Mouse (Mus musculus) ES-Bruce4 (cell line): ENCODE data around the gene Grm7. TPM values are rescaled to one million over a fixed set of nuclear protein-coding genes. Genes with fewer than 3 reads are reported as not detected.
A peak's percentile ranks its signal among the peaks of the same experiment; 100 is the strongest.

Experiments
- H3K27ac ChIP-seq: 2 replicates; pipeline ENCODE4 v1.5.1; 2012; ENCODE audit warnings: low read length, inconsistent platforms; ENCODE audit not compliant: insufficient read depth
- H3K27me3 ChIP-seq: 2 replicates; pipeline ENCODE4 v1.6.1; 2012; ENCODE audit warnings: mild to moderate bottlenecking, low read length, inconsistent platforms; ENCODE audit not compliant: control insufficient read depth, poor library complexity, insufficient read depth, severe bottlenecking
- H3K36me3 ChIP-seq: 2 replicates; pipeline ENCODE4 v1.6.1; 2012; ENCODE audit warnings: inconsistent platforms, mild to moderate bottlenecking, low read length, moderate library complexity; ENCODE audit not compliant: control insufficient read depth, poor library complexity, insufficient read depth, severe bottlenecking
- H3K4me1 ChIP-seq: one replicate; pipeline ENCODE4 v1.8.1; 2011; ENCODE audit warnings: low read length; ENCODE audit not compliant: control insufficient read depth, insufficient read depth
- H3K4me3 ChIP-seq: 2 replicates; pipeline ENCODE4 v1.5.1; 2011; ENCODE audit warnings: low read depth, mild to moderate bottlenecking, low read length
- H3K9ac ChIP-seq: 2 replicates; pipeline ENCODE4 v1.6.1; 2012; ENCODE audit warnings: low read depth, mild to moderate bottlenecking, inconsistent platforms; ENCODE audit not compliant: poor library complexity, severe bottlenecking
- H3K9me3 ChIP-seq: replicated peaks from 2 replicates; pipeline ENCODE4 v1.6.1; 2012; ENCODE audit warnings: mild to moderate bottlenecking, low read length, inconsistent platforms; ENCODE audit not compliant: control insufficient read depth, poor library complexity, insufficient read depth, severe bottlenecking
- CTCF ChIP-seq: IDR thresholded peaks from one replicate; pipeline ENCODE4 v1.8.1; 2011; ENCODE audit warnings: low read depth, low read length
- EP300 ChIP-seq: IDR thresholded peaks from 2 replicates; pipeline ENCODE4 v1.6.1; 2011; ENCODE audit warnings: low read depth, low read length; ENCODE audit not compliant: insufficient read depth
- POLR2A ChIP-seq: IDR thresholded peaks from one replicate; pipeline ENCODE4 v1.8.1; 2011; ENCODE audit warnings: low read length; ENCODE audit not compliant: insufficient read depth
- polyA plus RNA-seq: library from polyadenylated mRNA; stranded (reverse); fragments of >200 nt; gene quantifications from 2 replicates; pipeline ENCODE4 v1.2.4, GENCODE M21; 2011; ENCODE audit warnings: low read depth; ENCODE audit not compliant: missing spikeins, insufficient read depth, insufficient read length

Grm7 gene
- polyA plus RNA-seq, 1 experiment, result not detected

- Histone ChIP-seq H3K4me3 (no peak overlapping the region), H3K27me3 (no peaks in the 10 kb centered on the region), H3K9me3 (no peaks in the 10 kb centered on the region), H3K27ac (no peak overlapping the region), H3K36me3 (no peaks in the 10 kb centered on the region), H3K4me1 (no peaks in the 10 kb centered on the region), H3K9ac (no peak overlapping the region)
- TF ChIP-seq CTCF, result peak; percentile 58
- TF ChIP-seq POLR2A, result no peak
- TF ChIP-seq EP300, result no peak
Observed at GRCm38 (mm10) chr6:111559459-111559858, 914.1 kb downstream of the Grm7 start.

- H3K27me3 ChIP-seq, result no peaks in the 10 kb centered on the region
- H3K9ac ChIP-seq, result no peak overlapping the region
- no peaks in the 10 kb centered on the region for H3K4me1 ChIP-seq
- H3K36me3 ChIP-seq, result no peaks in the 10 kb centered on the region
- no peak overlapping the region for H3K4me3 ChIP-seq
- H3K27ac ChIP-seq, result no peak overlapping the region
- TF ChIP-seq POLR2A (no peak), EP300 (no peak), CTCF (no peak)
- H3K9me3 ChIP-seq, result no peaks in the 10 kb centered on the region
Observed at GRCm38 (mm10) chr6:111561347-111561746, 916.0 kb downstream of the Grm7 start.

- Histone ChIP-seq H3K9me3 (no peaks in the 10 kb centered on the region), H3K27ac (no peak overlapping the region), H3K4me1 (no peaks in the 10 kb centered on the region), H3K27me3 (no peaks in the 10 kb centered on the region), H3K4me3 (no peak overlapping the region), H3K36me3 (no peaks in the 10 kb centered on the region), H3K9ac (no peak overlapping the region)
- TF ChIP-seq EP300, result no peak
- no peak for TF ChIP-seq POLR2A
- TF ChIP-seq CTCF, result no peak
Observed at GRCm38 (mm10) chr6:111571471-111572088, 926.2 kb downstream of the Grm7 start.

- no peaks in the 10 kb centered on the region for H3K27me3 ChIP-seq
- no peak overlapping the region for H3K4me3 ChIP-seq
- H3K27ac ChIP-seq, result no peak overlapping the region
Observed at GRCm38 (mm10) chr6:111584851-111585250, 939.5 kb downstream of the Grm7 start.

GRCm38 (mm10) chr6:111587572-111587971 lies 942.2 kb downstream of the Grm7 start:
- TF ChIP-seq POLR2A, result no peak
- TF ChIP-seq EP300, result no peak
- no peak for TF ChIP-seq CTCF
- H3K4me1 ChIP-seq, result no peaks in the 10 kb centered on the region
- no peaks in the 10 kb centered on the region for H3K27me3 ChIP-seq
- no peak overlapping the region for H3K9ac ChIP-seq
- H3K27ac ChIP-seq, result no peak overlapping the region
- no peaks in the 10 kb centered on the region for H3K36me3 ChIP-seq
- H3K9me3 ChIP-seq, result no peaks in the 10 kb centered on the region
- H3K4me3 ChIP-seq, result no peak overlapping the region

More at GRCm38 (mm10) chr6:111584851-111585250, 939.5 kb downstream of the Grm7 start:
- no peaks in the 10 kb centered on the region for H3K9me3 ChIP-seq
- no peak overlapping the region for H3K9ac ChIP-seq
- TF ChIP-seq EP300, result no peak
- no peak for TF ChIP-seq CTCF
- no peak for TF ChIP-seq POLR2A
- H3K36me3 ChIP-seq, result no peaks in the 10 kb centered on the region
- H3K4me1 ChIP-seq, result no peaks in the 10 kb centered on the region

- no peaks in the 10 kb centered on the region for H3K9me3 ChIP-seq
- no peak for TF ChIP-seq EP300
- no peak for TF ChIP-seq CTCF
- no peaks in the 10 kb centered on the region for H3K36me3 ChIP-seq
Observed at GRCm38 (mm10) chr6:111601892-111602654, 956.7 kb downstream of the Grm7 start.

More at GRCm38 (mm10) chr6:111601892-111602654, 956.7 kb downstream of the Grm7 start:
- Histone ChIP-seq H3K27me3 (no peaks in the 10 kb centered on the region), H3K27ac (no peak overlapping the region), H3K4me3 (no peak overlapping the region), H3K9ac (no peak overlapping the region), H3K4me1 (no peaks in the 10 kb centered on the region)
